Mouse (Mus musculus): ENCODE measurements at regions not wholly inside any gene's neighbourhood (a gene's known extent, or its start where the extent isn't known, plus 50 kb on each side); places are given as distances from the start of the nearest gene placed in this dataset.

- TF ChIP-seq POLR2A (IDR thresholded peaks at IDR 0.05; ENCODE audit: borderline replicate concordance, extremely low read depth, insufficient read depth, insufficient read length, poor library complexity, severe bottlenecking) (no peak), CTCF (IDR thresholded peaks at IDR 0.05; ENCODE audit: borderline replicate concordance, extremely low read depth, insufficient read depth, insufficient read length) (no peak)
Measured at GRCm38 (mm10) chr1:119292216-119292615, 129.8 kb downstream of the Inhbb start.

Measured in brain, embryonic 14.5 days (tissue).